Mouse (Mus musculus) midbrain, embryonic 14.5 days (tissue): ENCODE measurements around the gene Ubl5. TPM values are rescaled to one million over a fixed set of nuclear protein-coding genes. Genes with fewer than 3 reads are reported as not detected.
"Not testable (repeated sequence)": the region's sequence is repeated elsewhere in the genome, so short reads cannot be mapped to it uniquely, and the experiment has no call there.

ENCODE experiments used
- ATAC-seq: fragments of 200-750 bp; cut with Nextera tagmentation; 2 replicates; pipeline ENCODE4 v1.8.0; 2017; ENCODE audit warnings: moderate number of reproducible peaks, moderate library complexity; ENCODE audit not compliant: low FRiP score, low TSS enrichment
- DNase-seq: peaks from one replicate; pipeline ENCODE4 v3.0.0-alpha.2; 2015
- H3K27ac ChIP-seq: fragments of 300-500 bp; sonication (generic); replicated peaks from 2 replicates; pipeline ENCODE4 v1.5.1; 2014; ENCODE audit warnings: mild to moderate bottlenecking, low read depth, low read length, moderate library complexity
- H3K27me3 ChIP-seq: fragments of 300-500 bp; sonication (generic); 2 replicates; pipeline ENCODE4 v1.6.1; 2014; ENCODE audit warnings: low read length, control low read depth, mixed read lengths; ENCODE audit not compliant: control insufficient read depth, insufficient read depth
- H3K36me3 ChIP-seq: fragments of 300-500 bp; sonication (generic); 2 replicates; pipeline ENCODE4 v1.6.1; 2014; ENCODE audit warnings: low read length, control low read depth; ENCODE audit not compliant: control insufficient read depth, insufficient read depth
- H3K4me1 ChIP-seq: fragments of 300-500 bp; sonication (generic); 2 replicates; pipeline ENCODE4 v1.6.1; 2014; ENCODE audit warnings: mild to moderate bottlenecking, antibody characterized with exemption, low read length, control low read depth; ENCODE audit not compliant: control insufficient read depth, insufficient read depth
- H3K4me2 ChIP-seq: fragments of 300-500 bp; sonication (generic); 2 replicates; pipeline ENCODE4 v1.6.1; 2014; ENCODE audit warnings: mild to moderate bottlenecking, low read length, moderate library complexity
- H3K4me3 ChIP-seq: fragments of 300-500 bp; sonication (generic); replicated peaks from 2 replicates; pipeline ENCODE4 v1.5.1; 2014; ENCODE audit warnings: low read depth, low read length
- H3K9ac ChIP-seq: fragments of 300-500 bp; sonication (generic); replicated peaks from 2 replicates; pipeline ENCODE4 v1.6.1; 2014; ENCODE audit warnings: mild to moderate bottlenecking, low read length, moderate library complexity
- H3K9me3 ChIP-seq: fragments of 300-500 bp; sonication (generic); 2 replicates; pipeline ENCODE4 v1.6.1; 2016; ENCODE audit warnings: low read length, control low read depth, mixed read lengths; ENCODE audit not compliant: control insufficient read depth
- WGBS: fragments of 180-500 bp; shearing (Covaris S2); extraction: QIAGEN DNeasy Blood & Tissue Kit; methylation state at CpG from one replicate; pipeline ENCODE4 v1.1.7; 2014; 5-methylcytosine and 5-hydroxymethylcytosine counted together
- polyA plus RNA-seq: library from polyadenylated mRNA; unstranded; fragments of >200 nt; fragmentation: Nextera tagmentation; extraction: Ambion mirVana; gene quantifications from 2 replicates; pipeline ENCODE4 v1.2.1, GENCODE M21; 2014

Gene Ubl5
- polyA plus RNA-seq, 1 experiment from 2014 or later, result 444 TPM

- ATAC-seq, result no peak; the same call in 1 of the 2 replicates
- H3K4me2 ChIP-seq, result no peak overlapping the region
- H3K4me1 ChIP-seq, result peaks cover 4% of the 10 kb centered on the region; the same call in 1 of the 2 replicates
- H3K36me3 ChIP-seq, result no peaks in the 10 kb centered on the region
- no peak for DNase-seq
- no peaks in the 10 kb centered on the region for H3K9me3 ChIP-seq
- WGBS, result 18% methylated on average over 2 of the region's 2 CpGs
- H3K9ac ChIP-seq, result no peak overlapping the region
- H3K27me3 ChIP-seq, result no peaks in the 10 kb centered on the region
- no peak overlapping the region for H3K4me3 ChIP-seq
- H3K27ac ChIP-seq, result peak overlapping the region; percentile 52; the same call in 1 of the 2 replicates
Observed at GRCm38 (mm10) chr9:20682389-20682722, 39.7 kb downstream of the Ubl5 start.

GRCm38 (mm10) chr9:20685081-20685861 lies 42.6 kb downstream of the Ubl5 start:
- Histone ChIP-seq H3K27me3 (no peaks in the 10 kb centered on the region), H3K4me1 (peaks cover 11% of the 10 kb centered on the region), H3K36me3 (no peaks in the 10 kb centered on the region), H3K4me3 (no peak overlapping the region), H3K9me3 (no peaks in the 10 kb centered on the region), H3K27ac (no peak overlapping the region), H3K9ac (no peak overlapping the region), H3K4me2 (no peak overlapping the region)
- DNase-seq, result no peak
- ATAC-seq, result no peak
- 62% methylated on average over 17 of the region's 17 CpGs for WGBS

GRCm38 (mm10) chr9:20689403-20689802 lies 46.7 kb downstream of the Ubl5 start:
- H3K27me3 ChIP-seq, result no peaks in the 10 kb centered on the region
- no peak overlapping the region for H3K9ac ChIP-seq
- H3K4me1 ChIP-seq, result peaks cover 11% of the 10 kb centered on the region
- no peak for ATAC-seq
- peak overlapping the region; percentile 75 for H3K27ac ChIP-seq
- 25% methylated on average over 1 of the region's 1 CpGs for WGBS
- H3K4me2 ChIP-seq, result no peak overlapping the region
- no peaks in the 10 kb centered on the region for H3K9me3 ChIP-seq
- H3K4me3 ChIP-seq, result no peak overlapping the region
- DNase-seq, result no peak
- no peaks in the 10 kb centered on the region for H3K36me3 ChIP-seq

GRCm38 (mm10) chr9:20689913-20690312 lies 47.2 kb downstream of the Ubl5 start:
- no peaks in the 10 kb centered on the region for H3K9me3 ChIP-seq
- no peaks in the 10 kb centered on the region for H3K27me3 ChIP-seq
- 5% methylated on average over 4 of the region's 4 CpGs for WGBS
- H3K36me3 ChIP-seq, result no peaks in the 10 kb centered on the region
- peak overlapping the region; percentile 10; the same call in 1 of the 2 replicates for H3K4me2 ChIP-seq
- no peak for ATAC-seq
- no peak overlapping the region for H3K4me3 ChIP-seq
- H3K9ac ChIP-seq, result no peak overlapping the region; the same call in 1 of the 2 replicates
- H3K27ac ChIP-seq, result peak overlapping the region; percentile 75
- peaks cover 16% of the 10 kb centered on the region for H3K4me1 ChIP-seq
- peak; percentile 50 for DNase-seq

GRCm38 (mm10) chr9:20690449-20690848 lies 47.8 kb downstream of the Ubl5 start:
- H3K36me3 ChIP-seq, DNase-seq, H3K4me3 ChIP-seq, H3K9ac ChIP-seq, H3K27me3 ChIP-seq, H3K4me2 ChIP-seq, ATAC-seq, H3K9me3 ChIP-seq: not testable (repeated sequence)
- H3K4me1 ChIP-seq, result peaks cover 21% of the 10 kb centered on the region
- WGBS, result 82% methylated on average over 2 of the region's 2 CpGs
- H3K27ac ChIP-seq, result peak overlapping the region; percentile 75

GRCm38 (mm10) chr9:20692863-20693262 lies 50.2 kb downstream of the Ubl5 start:
- peaks cover 36% of the 10 kb centered on the region for H3K4me1 ChIP-seq
- WGBS, result 85% methylated on average over 3 of the region's 3 CpGs
- ATAC-seq, result no peak

GRCm38 (mm10) chr9:20694721-20695235 lies 52.1 kb downstream of the Ubl5 start:
- peak; percentile 46 for DNase-seq
- Histone ChIP-seq H3K4me3 (0 out of 2 replicates have a peak overlapping the region, but pooled peaks have one; percentile 10), H3K27ac (peak overlapping the region; percentile 60; the same call in 1 of the 2 replicates), H3K27me3 (no peaks in the 10 kb centered on the region), H3K36me3 (no peaks in the 10 kb centered on the region), H3K9me3 (no peaks in the 10 kb centered on the region), H3K9ac (peak overlapping the region; percentile 37; the same call in 1 of the 2 replicates), H3K4me1 (peaks cover 33% of the 10 kb centered on the region), H3K4me2 (peak overlapping the region; percentile 48)
- WGBS, result 5% methylated on average over 25 of the region's 25 CpGs
- ATAC-seq, result no peak

More at GRCm38 (mm10) chr9:20692863-20693262, 50.2 kb downstream of the Ubl5 start:
- Histone ChIP-seq H3K27ac (no peak overlapping the region), H3K4me2 (no peak overlapping the region), H3K4me3 (no peak overlapping the region), H3K36me3 (no peaks in the 10 kb centered on the region), H3K27me3 (no peaks in the 10 kb centered on the region), H3K9ac (no peak overlapping the region), H3K9me3 (no peaks in the 10 kb centered on the region)
- no peak for DNase-seq

- DNase-seq, result peak; percentile 45
- H3K4me1 ChIP-seq, result peaks cover 27% of the 10 kb centered on the region
Observed at GRCm38 (mm10) chr9:20696107-20696712, 53.5 kb downstream of the Ubl5 start.

More at GRCm38 (mm10) chr9:20696107-20696712, 53.5 kb downstream of the Ubl5 start:
- Histone ChIP-seq H3K4me3 (no peak overlapping the region), H3K27ac (0 out of 2 replicates have a peak overlapping the region, but pooled peaks have one; percentile 32), H3K9ac (no peak overlapping the region), H3K36me3 (no peaks in the 10 kb centered on the region), H3K27me3 (no peaks in the 10 kb centered on the region), H3K9me3 (no peaks in the 10 kb centered on the region), H3K4me2 (no peak overlapping the region)
- 51% methylated on average over 5 of the region's 5 CpGs for WGBS
- peak; percentile 46; the same call in 1 of the 2 replicates for ATAC-seq
